Mouse (Mus musculus) hindbrain, postnatal 0 days (tissue): ENCODE measurements at regions not wholly inside any gene's neighbourhood (a gene's known extent, or its start where the extent isn't known, plus 50 kb on each side); places are given as distances from the start of the nearest gene placed in this dataset.

Experiments used
- ATAC-seq: fragments of 200-750 bp; cut with Nextera tagmentation; 2 replicates; pipeline ENCODE4 v1.8.0; 2017; ENCODE audit warnings: mild to moderate bottlenecking, moderate TSS enrichment, moderate library complexity
- DNase-seq: peaks from one replicate; pipeline ENCODE4 v3.0.0-alpha.2; 2015; ENCODE audit warnings: low spot score
- H3K27ac ChIP-seq: fragments of 300-500 bp; sonication (generic); 2 replicates; pipeline ENCODE4 v1.5.1; 2014; ENCODE audit warnings: mild to moderate bottlenecking
- H3K27me3 ChIP-seq: fragments of 300-500 bp; sonication (generic); 2 replicates; pipeline ENCODE4 v1.6.1; 2014; ENCODE audit warnings: low read length, mixed read lengths; ENCODE audit not compliant: insufficient read depth
- H3K36me3 ChIP-seq: fragments of 300-500 bp; sonication (generic); 2 replicates; pipeline ENCODE4 v1.6.1; 2014; ENCODE audit warnings: low read length, mixed read lengths; ENCODE audit not compliant: insufficient read depth
- H3K4me1 ChIP-seq: fragments of 300-500 bp; sonication (generic); 2 replicates; pipeline ENCODE4 v1.6.1; 2014; ENCODE audit warnings: antibody characterized with exemption, low read length, mixed read lengths; ENCODE audit not compliant: insufficient read depth
- H3K4me2 ChIP-seq: fragments of 300-500 bp; sonication (generic); 2 replicates; pipeline ENCODE4 v1.6.1; 2014; ENCODE audit warnings: low read depth, mild to moderate bottlenecking, low read length, moderate library complexity, mixed read lengths
- H3K4me3 ChIP-seq: fragments of 300-500 bp; sonication (generic); 2 replicates; pipeline ENCODE4 v1.5.1; 2014; ENCODE audit warnings: low read length
- H3K9ac ChIP-seq: fragments of 300-500 bp; sonication (generic); replicated peaks from 2 replicates; pipeline ENCODE4 v1.6.1; 2014; ENCODE audit warnings: mild to moderate bottlenecking, low read length, moderate library complexity, mixed read lengths
- H3K9me3 ChIP-seq: fragments of 300-500 bp; sonication (generic); 2 replicates; pipeline ENCODE4 v1.6.1; 2016; ENCODE audit warnings: low read length, mixed read lengths
- CTCF ChIP-seq: IDR thresholded peaks from 2 replicates; pipeline ENCODE4 v1.5.1; 2016; ENCODE audit warnings: antibody characterized with exemption, control low read depth, low read depth
- WGBS: fragments of 180-500 bp; shearing (Covaris S2); extraction: QIAGEN DNeasy Blood & Tissue Kit; methylation state at CpG from one replicate; pipeline ENCODE4 v1.1.7; 2014; 5-methylcytosine and 5-hydroxymethylcytosine counted together

DNA sequence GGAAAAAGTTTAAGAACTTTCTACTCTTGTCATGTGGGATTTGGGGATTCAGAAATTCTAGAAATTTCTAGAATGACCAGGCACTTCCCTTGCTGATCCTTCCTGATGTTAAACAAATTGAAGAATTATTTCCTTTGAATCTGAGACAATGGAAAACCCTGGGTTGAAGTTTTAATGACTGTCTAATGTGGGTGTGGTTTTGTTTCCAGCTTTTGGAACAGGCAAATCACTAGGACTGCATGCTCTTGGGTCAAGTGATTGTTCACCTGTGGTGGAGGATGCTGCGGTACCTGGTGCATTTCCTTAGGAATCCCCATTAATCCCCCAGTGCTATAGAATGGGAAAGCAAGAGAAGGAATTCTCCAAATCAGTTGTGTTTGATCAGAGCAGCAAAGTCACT lies 184.8 kb downstream of the Slc30a10 start:
- H3K9ac ChIP-seq: no peak overlapping the region
- no peaks in the 10 kb centered on the region for H3K9me3 ChIP-seq
- H3K4me3 ChIP-seq: no peak overlapping the region
- H3K27ac ChIP-seq: no peak overlapping the region
- WGBS: 98% methylated on average over 1 of the region's 1 CpGs
- no peaks in the 10 kb centered on the region for H3K36me3 ChIP-seq
- no peaks in the 10 kb centered on the region for H3K27me3 ChIP-seq
- H3K4me2 ChIP-seq: no peak overlapping the region
- no peak for TF ChIP-seq CTCF
- H3K4me1 ChIP-seq: no peaks in the 10 kb centered on the region
- DNase-seq: no peak
- no peak for ATAC-seq

DNA sequence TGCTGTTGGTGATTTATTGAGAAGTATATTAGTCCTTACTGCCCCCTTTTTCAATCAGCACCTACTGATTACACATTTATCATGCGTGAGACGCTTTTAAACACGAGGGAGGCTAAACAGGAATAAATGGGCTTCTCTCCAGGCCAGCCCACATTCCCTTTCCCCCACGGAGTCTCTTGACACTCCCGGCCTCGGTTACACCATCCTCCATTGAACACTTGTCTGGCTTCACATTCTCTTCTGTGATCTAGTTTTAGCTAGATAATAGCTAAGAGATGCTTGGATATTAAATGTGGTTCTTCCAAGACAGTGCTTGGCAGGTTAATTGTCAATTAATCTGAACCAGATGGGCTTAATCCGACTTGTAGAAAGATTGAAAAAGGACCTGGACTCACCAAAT lies 189.4 kb downstream of the Slc30a10 start:
- Histone ChIP-seq H3K9ac (no peak overlapping the region), H3K27me3 (no peaks in the 10 kb centered on the region), H3K4me1 (no peaks in the 10 kb centered on the region), H3K9me3 (no peaks in the 10 kb centered on the region), H3K27ac (no peak overlapping the region), H3K4me3 (no peak overlapping the region), H3K4me2 (no peak overlapping the region), H3K36me3 (no peaks in the 10 kb centered on the region)
- DNase-seq (no peak), ATAC-seq (no peak)
- TF ChIP-seq CTCF: no peak
- WGBS: 53% methylated on average over 7 of the region's 7 CpGs

DNA sequence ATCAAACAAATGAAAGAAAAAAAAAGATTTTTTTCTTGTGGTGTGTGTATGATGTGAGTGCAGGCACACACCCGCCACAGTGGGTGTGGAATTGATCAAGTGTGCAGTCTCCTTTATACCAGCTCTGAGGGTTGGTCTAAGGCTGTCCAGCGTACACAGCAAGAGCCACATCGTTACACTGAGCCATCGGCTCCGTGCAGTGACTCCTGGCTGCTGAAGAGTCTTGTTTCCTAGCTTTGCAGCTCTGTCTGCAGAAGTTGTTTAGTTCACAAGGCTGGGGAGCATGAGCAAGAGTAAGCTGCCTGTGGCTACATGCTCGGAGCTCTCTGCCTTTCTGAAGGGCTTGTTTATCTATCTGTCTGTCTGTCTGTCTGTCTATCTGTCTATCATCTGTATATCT lies 193.5 kb downstream of the Slc30a10 start:
- Histone ChIP-seq H3K4me2 (no peak overlapping the region), H3K27ac (no peak overlapping the region), H3K4me1 (no peaks in the 10 kb centered on the region), H3K9ac (no peak overlapping the region), H3K36me3 (no peaks in the 10 kb centered on the region), H3K27me3 (no peaks in the 10 kb centered on the region), H3K9me3 (no peaks in the 10 kb centered on the region), H3K4me3 (no peak overlapping the region)
- no peak for TF ChIP-seq CTCF
- ATAC-seq: no peak
- 88% methylated on average over 6 of the region's 6 CpGs for WGBS
- DNase-seq: no peak

DNA sequence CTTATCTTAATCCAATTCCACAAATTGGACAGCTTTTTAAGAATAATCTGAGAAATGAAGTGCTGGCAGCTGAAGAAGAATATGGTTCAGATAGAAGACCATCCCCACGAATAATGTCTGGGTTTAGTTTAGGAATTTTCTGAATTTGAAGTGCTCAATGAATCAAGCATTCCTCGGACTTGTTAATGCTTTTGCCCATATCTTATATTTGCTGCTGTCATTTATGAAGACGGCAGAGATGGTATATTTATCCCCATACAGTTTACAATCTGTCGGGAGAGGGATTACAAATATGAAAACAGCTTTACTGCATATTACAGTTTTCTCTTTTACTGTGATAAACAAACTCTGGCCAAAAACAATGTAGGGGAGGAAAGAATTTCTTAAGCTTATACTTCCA lies 194.3 kb downstream of the Slc30a10 start:
- no peaks in the 10 kb centered on the region for H3K9me3 ChIP-seq
- ATAC-seq (no peak), DNase-seq (no peak)
- 88% methylated on average over 4 of the region's 4 CpGs for WGBS
- H3K9ac ChIP-seq: no peak overlapping the region
- TF ChIP-seq CTCF: no peak
- no peak overlapping the region for H3K27ac ChIP-seq
- no peaks in the 10 kb centered on the region for H3K4me1 ChIP-seq
- H3K36me3 ChIP-seq: no peaks in the 10 kb centered on the region
- no peak overlapping the region for H3K4me3 ChIP-seq
- no peaks in the 10 kb centered on the region for H3K27me3 ChIP-seq
- H3K4me2 ChIP-seq: no peak overlapping the region

DNA sequence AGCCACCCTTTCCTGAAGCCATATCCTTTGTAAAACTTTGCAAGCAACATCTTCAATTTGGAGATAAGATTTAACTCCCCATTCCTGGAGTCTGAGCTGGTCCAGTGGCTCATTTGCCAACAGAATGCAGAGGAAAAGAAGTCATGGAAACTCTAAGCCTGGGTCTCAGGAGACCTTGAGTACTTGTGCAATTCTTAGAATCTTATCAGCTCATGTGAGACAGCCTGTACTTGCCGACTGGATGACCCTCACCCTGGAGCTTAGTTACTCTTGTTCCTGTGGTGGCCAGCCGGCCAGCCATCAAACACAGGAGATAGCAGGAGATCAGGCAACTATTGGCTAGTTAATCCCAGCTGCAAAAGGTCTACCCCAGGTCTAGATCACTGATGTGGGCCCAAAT lies 196.3 kb downstream of the Slc30a10 start:
- Histone ChIP-seq H3K4me2 (no peak overlapping the region), H3K9ac (no peak overlapping the region), H3K9me3 (no peaks in the 10 kb centered on the region), H3K27me3 (no peaks in the 10 kb centered on the region), H3K4me3 (no peak overlapping the region), H3K27ac (no peak overlapping the region), H3K36me3 (no peaks in the 10 kb centered on the region), H3K4me1 (no peaks in the 10 kb centered on the region)
- TF ChIP-seq CTCF: no peak
- DNase-seq (no peak), ATAC-seq (no peak)
- WGBS: 75% methylated on average over 2 of the region's 2 CpGs

DNA sequence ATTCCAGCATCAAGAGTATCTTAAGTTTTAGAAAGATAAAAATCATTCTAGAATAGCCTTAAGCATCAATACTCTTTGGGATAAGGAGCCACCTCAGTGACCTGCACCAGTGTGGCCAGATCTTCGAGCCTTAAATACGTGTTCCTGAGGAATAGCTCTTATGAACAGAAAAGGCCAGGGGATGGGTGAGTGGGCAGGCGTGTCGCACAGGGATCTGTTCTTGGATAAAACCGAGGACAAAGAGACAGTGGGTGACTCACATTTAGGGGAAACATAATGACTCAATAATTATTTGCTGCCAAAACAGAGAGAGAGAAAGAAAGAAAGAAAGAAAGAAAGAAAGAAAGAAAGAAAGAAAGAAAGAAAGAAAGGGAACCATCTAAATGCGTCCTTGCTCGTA lies 200.4 kb downstream of the Slc30a10 start:
- no peaks in the 10 kb centered on the region for H3K9me3 ChIP-seq
- WGBS: 74% methylated on average over 7 of the region's 7 CpGs
- no peak for DNase-seq

DNA sequence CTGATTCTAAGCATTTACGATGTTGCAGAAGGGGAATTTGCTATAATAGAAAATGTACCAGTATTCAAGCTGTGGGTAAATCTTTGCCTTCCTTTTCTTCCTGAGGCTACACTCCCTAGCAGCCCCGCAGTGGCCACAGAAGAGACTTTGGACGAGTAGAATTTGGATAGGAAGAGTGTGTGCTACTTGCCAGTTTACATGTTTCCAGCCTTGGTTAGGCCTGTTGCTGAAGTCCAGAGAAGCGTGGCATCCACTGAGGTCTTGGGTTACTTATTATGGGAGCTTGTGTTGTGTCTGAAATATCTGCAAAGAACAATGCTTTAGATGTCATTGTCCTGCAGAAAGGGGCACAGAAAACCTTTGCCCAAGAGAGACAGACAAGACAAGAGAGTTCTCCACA lies 200.8 kb downstream of the Slc30a10 start:
- Histone ChIP-seq H3K9ac (no peak overlapping the region), H3K4me1 (no peaks in the 10 kb centered on the region), H3K9me3 (no peaks in the 10 kb centered on the region), H3K4me2 (no peak overlapping the region), H3K27ac (no peak overlapping the region), H3K36me3 (no peaks in the 10 kb centered on the region), H3K27me3 (no peaks in the 10 kb centered on the region), H3K4me3 (no peak overlapping the region)
- TF ChIP-seq CTCF: no peak
- DNase-seq (no peak), ATAC-seq (no peak)
- WGBS: 70% methylated on average over 4 of the region's 4 CpGs

More for the DNA sequence above, 200.4 kb downstream of the Slc30a10 start:
- Histone ChIP-seq H3K9ac (no peak overlapping the region), H3K27me3 (no peaks in the 10 kb centered on the region), H3K4me2 (no peak overlapping the region), H3K4me1 (no peaks in the 10 kb centered on the region), H3K4me3 (no peak overlapping the region), H3K36me3 (no peaks in the 10 kb centered on the region), H3K27ac (no peak overlapping the region)
- ATAC-seq: no peak
- no peak for TF ChIP-seq CTCF
